Mouse (Mus musculus): Measurements from ENCODE around the gene Stk11. TPM values are rescaled to one million over a fixed set of nuclear protein-coding genes. Genes with fewer than 3 reads are reported as not detected.

The Stk11 gene
- polyA plus RNA-seq, 1 experiment from 2014 or later: 19.2 TPM

GRCm38 (mm10) chr10:80155277-80155676 lies 39.7 kb downstream of the Stk11 start:
- Histone ChIP-seq H3K27me3 (replicated peaks) (no peaks in the 10 kb centered on the region), H3K9me3 (no peaks in the 10 kb centered on the region), H3K4me2 (no peak overlapping the region), H3K27ac (peak overlapping the region; percentile 92), H3K4me3 (replicated peaks) (no peak overlapping the region), H3K4me1 (peaks cover 78% of the 10 kb centered on the region), H3K36me3 (peaks cover 46% of the 10 kb centered on the region), H3K9ac (no peak overlapping the region)
- ATAC-seq (ENCODE audit: insufficient read depth, low FRiP score, low read depth): no peak
- WGBS: 55% methylated on average over 1 of the region's 1 CpGs

GRCm38 (mm10) chr10:80156002-80156751 lies 40.6 kb downstream of the Stk11 start:
- 79% methylated on average over 29 of the region's 29 CpGs for WGBS
- Histone ChIP-seq H3K27me3 (replicated peaks) (no peaks in the 10 kb centered on the region), H3K4me1 (peaks cover 87% of the 10 kb centered on the region), H3K9ac (no peak overlapping the region), H3K9me3 (no peaks in the 10 kb centered on the region), H3K36me3 (peaks cover 46% of the 10 kb centered on the region), H3K4me3 (replicated peaks) (no peak overlapping the region), H3K27ac (peak overlapping the region; percentile 92), H3K4me2 (no peak overlapping the region)
- no peak for ATAC-seq (ENCODE audit: insufficient read depth, low FRiP score, low read depth)

- no peak for ATAC-seq (ENCODE audit: insufficient read depth, low FRiP score, low read depth)
- Histone ChIP-seq H3K4me1 (peaks cover 92% of the 10 kb centered on the region), H3K27me3 (replicated peaks) (no peaks in the 10 kb centered on the region), H3K27ac (peak overlapping the region; percentile 92), H3K4me3 (replicated peaks) (no peak overlapping the region), H3K9ac (no peak overlapping the region), H3K9me3 (no peaks in the 10 kb centered on the region), H3K4me2 (no peak overlapping the region), H3K36me3 (peaks cover 46% of the 10 kb centered on the region)
- WGBS: 60% methylated on average over 7 of the region's 7 CpGs
These were observed 41.1 kb downstream of the Stk11 start for GRCm38 (mm10) chr10:80156752-80157053.

GRCm38 (mm10) chr10:80157141-80157929 lies 41.7 kb downstream of the Stk11 start:
- ATAC-seq (ENCODE audit: insufficient read depth, low FRiP score, low read depth): no peak
- H3K4me1 ChIP-seq: peaks cover 93% of the 10 kb centered on the region
- H3K4me2 ChIP-seq: no peak overlapping the region
- H3K9me3 ChIP-seq: no peaks in the 10 kb centered on the region
- no peak overlapping the region for H3K4me3 ChIP-seq (replicated peaks)
- H3K9ac ChIP-seq: no peak overlapping the region
- peak overlapping the region; percentile 92; the same call in 1 of the 2 replicates for H3K27ac ChIP-seq
- 60% methylated on average over 15 of the region's 15 CpGs for WGBS
- H3K36me3 ChIP-seq: peaks cover 46% of the 10 kb centered on the region
- no peaks in the 10 kb centered on the region for H3K27me3 ChIP-seq (replicated peaks)

GRCm38 (mm10) chr10:80158307-80158986 lies 42.8 kb downstream of the Stk11 start:
- Histone ChIP-seq H3K4me2 (peak overlapping the region; percentile 77), H3K9ac (no peak overlapping the region), H3K36me3 (peaks cover 41% of the 10 kb centered on the region), H3K27ac (peak overlapping the region; percentile 92), H3K4me1 (peaks cover 93% of the 10 kb centered on the region), H3K27me3 (replicated peaks) (no peaks in the 10 kb centered on the region), H3K9me3 (no peaks in the 10 kb centered on the region), H3K4me3 (replicated peaks) (no peak overlapping the region)
- 9% methylated on average over 18 of the region's 18 CpGs for WGBS
- no peak for ATAC-seq (ENCODE audit: insufficient read depth, low FRiP score, low read depth)

GRCm38 (mm10) chr10:80159021-80159560 lies 43.5 kb downstream of the Stk11 start:
- Histone ChIP-seq H3K27ac (peak overlapping the region; percentile 92), H3K9ac (peak overlapping the region; percentile 19; the same call in 1 of the 2 replicates), H3K4me1 (peaks cover 92% of the 10 kb centered on the region), H3K27me3 (replicated peaks) (no peaks in the 10 kb centered on the region), H3K4me3 (replicated peaks) (peak overlapping the region; percentile 47), H3K4me2 (peak overlapping the region; percentile 77), H3K36me3 (peaks cover 35% of the 10 kb centered on the region), H3K9me3 (no peaks in the 10 kb centered on the region)
- peak; percentile 0; the same call in 1 of the 2 replicates for ATAC-seq (ENCODE audit: insufficient read depth, low FRiP score, low read depth)
- WGBS: 10% methylated on average over 12 of the region's 12 CpGs

- Histone ChIP-seq H3K4me1 (peaks cover 92% of the 10 kb centered on the region), H3K9ac (peak overlapping the region; percentile 19; the same call in 1 of the 2 replicates), H3K27me3 (replicated peaks) (no peaks in the 10 kb centered on the region), H3K4me2 (peak overlapping the region; percentile 77), H3K9me3 (no peaks in the 10 kb centered on the region), H3K27ac (peak overlapping the region; percentile 92), H3K36me3 (peaks cover 28% of the 10 kb centered on the region), H3K4me3 (replicated peaks) (peak overlapping the region; percentile 47)
- peak; percentile 81 for ATAC-seq (ENCODE audit: insufficient read depth, low FRiP score, low read depth)
- under 1% methylated on average over 55 of the region's 55 CpGs for WGBS
These were observed 44.2 kb downstream of the Stk11 start for GRCm38 (mm10) chr10:80159561-80160454.

GRCm38 (mm10) chr10:80160455-80161371 lies 45.1 kb downstream of the Stk11 start:
- Histone ChIP-seq H3K4me3 (replicated peaks) (peak overlapping the region; percentile 47), H3K4me2 (peak overlapping the region; percentile 77), H3K9me3 (no peaks in the 10 kb centered on the region), H3K36me3 (peaks cover 19% of the 10 kb centered on the region), H3K27ac (peak overlapping the region; percentile 92), H3K27me3 (replicated peaks) (no peaks in the 10 kb centered on the region), H3K4me1 (peaks cover 89% of the 10 kb centered on the region), H3K9ac (peak overlapping the region; percentile 29; the same call in 1 of the 2 replicates)
- WGBS: 2% methylated on average over 33 of the region's 33 CpGs
- peak; percentile 8; the same call in 1 of the 2 replicates for ATAC-seq (ENCODE audit: insufficient read depth, low FRiP score, low read depth)

- ATAC-seq (ENCODE audit: insufficient read depth, low FRiP score, low read depth): peak; percentile 5; the same call in 1 of the 2 replicates
- 16% methylated on average over 7 of the region's 7 CpGs for WGBS
These were observed 46.1 kb downstream of the Stk11 start for GRCm38 (mm10) chr10:80161522-80162242.

GRCm38 (mm10) chr10:80162243-80162608 lies 46.6 kb downstream of the Stk11 start:
- no peak overlapping the region for H3K9ac ChIP-seq
- peaks cover 5% of the 10 kb centered on the region for H3K36me3 ChIP-seq
- H3K27me3 ChIP-seq (replicated peaks): no peaks in the 10 kb centered on the region
- WGBS: 62% methylated on average over 3 of the region's 3 CpGs
- peak overlapping the region; percentile 77; the same call in 1 of the 2 replicates for H3K4me2 ChIP-seq
- H3K27ac ChIP-seq: peak overlapping the region; percentile 92
- no peaks in the 10 kb centered on the region for H3K9me3 ChIP-seq
- H3K4me3 ChIP-seq (replicated peaks): no peak overlapping the region
- ATAC-seq (ENCODE audit: insufficient read depth, low FRiP score, low read depth): no peak
- peaks cover 85% of the 10 kb centered on the region for H3K4me1 ChIP-seq

More at GRCm38 (mm10) chr10:80161522-80162242, 46.1 kb downstream of the Stk11 start:
- H3K4me2 ChIP-seq: peak overlapping the region; percentile 77
- no peaks in the 10 kb centered on the region for H3K27me3 ChIP-seq (replicated peaks)
- peak overlapping the region; percentile 47 for H3K4me3 ChIP-seq (replicated peaks)
- no peaks in the 10 kb centered on the region for H3K9me3 ChIP-seq
- H3K36me3 ChIP-seq: peaks cover 10% of the 10 kb centered on the region
- peaks cover 87% of the 10 kb centered on the region for H3K4me1 ChIP-seq
- H3K9ac ChIP-seq: no peak overlapping the region
- peak overlapping the region; percentile 92 for H3K27ac ChIP-seq
